Mouse (Mus musculus) frontal cortex, postnatal 36 days (tissue): Measurements from ENCODE around the gene Xaf1.
"Not testable (repeated sequence)": the region's sequence is repeated elsewhere in the genome, so short reads cannot be mapped to it uniquely, and the experiment has no call there.

Experiments
- DNase-seq, 2 experiments: peaks; one replicate each; pipeline ENCODE4 v3.0.0; 2022; ENCODE audit warnings: low spot score in 2 of 2

The Xaf1 gene

GRCm38 (mm10) chr11:72311355-72312001 lies 10.0 kb downstream of the Xaf1 start:
- DNase-seq, result no peak

GRCm38 (mm10) chr11:72314151-72314895 lies 12.9 kb downstream of the Xaf1 start, which contains the start of gene Fbxo39:
Gene Fbxo39, plus strand, starts transcription at chr11:72314444.
- peak; percentile 61 to 65 for DNase-seq

GRCm38 (mm10) chr11:72318026-72318425 lies 16.6 kb downstream of the Xaf1 start:
- no peak for DNase-seq

GRCm38 (mm10) chr11:72324431-72324830 lies 23.0 kb downstream of the Xaf1 start:
- DNase-seq, result no peak

GRCm38 (mm10) chr11:72325701-72326100 lies 24.3 kb downstream of the Xaf1 start:
- no peak for DNase-seq

- DNase-seq, result peak; percentile 34 to 48
Observed at GRCm38 (mm10) chr11:72332951-72333667, 31.7 kb downstream of the Xaf1 start.

DNA sequence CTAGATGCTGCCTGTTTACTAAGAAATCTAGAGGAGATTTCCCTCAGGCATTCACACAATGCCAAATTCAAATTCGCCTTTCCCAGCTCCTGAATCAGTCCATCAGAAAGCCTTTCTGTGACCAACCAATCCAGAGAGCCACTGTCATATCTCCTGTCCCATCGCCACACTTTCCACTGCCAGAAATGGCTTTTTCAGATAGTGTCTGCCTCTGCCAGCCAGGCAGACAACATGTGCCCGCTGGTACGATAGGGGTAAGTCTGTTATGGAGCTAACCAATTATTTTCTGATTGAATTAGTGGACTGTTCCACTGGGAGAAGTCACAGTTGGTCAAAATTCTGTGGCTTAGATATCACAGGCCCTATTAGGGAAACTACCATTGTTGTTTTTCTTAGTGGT lies 33.2 kb downstream of the Xaf1 start:
- no peak for DNase-seq

GRCm38 (mm10) chr11:72336726-72337125 lies 35.3 kb downstream of the Xaf1 start:
- no peak for DNase-seq

DNA sequence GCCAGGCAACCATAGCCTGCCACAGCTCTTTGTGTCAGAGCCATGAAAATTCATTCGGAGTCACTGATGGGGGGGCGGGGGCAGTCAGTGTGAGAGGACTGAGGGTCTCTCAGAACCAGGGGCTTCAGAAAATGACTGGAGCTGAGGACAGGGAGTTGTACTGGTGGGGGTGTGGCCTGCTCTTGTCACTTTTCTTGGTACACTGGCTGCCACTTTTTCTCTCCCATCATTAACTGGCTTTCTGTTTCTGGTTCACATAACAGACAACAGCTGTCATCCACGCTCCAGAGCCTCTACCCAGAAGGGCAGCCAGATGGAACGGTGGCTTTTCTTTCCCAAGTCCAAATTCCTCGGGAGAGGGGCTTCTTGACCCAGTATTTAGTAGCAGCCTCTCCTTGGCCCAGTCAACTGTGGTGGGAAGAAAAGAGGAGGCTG lies 37.0 kb downstream of the Xaf1 start:
- no peak for DNase-seq

DNA sequence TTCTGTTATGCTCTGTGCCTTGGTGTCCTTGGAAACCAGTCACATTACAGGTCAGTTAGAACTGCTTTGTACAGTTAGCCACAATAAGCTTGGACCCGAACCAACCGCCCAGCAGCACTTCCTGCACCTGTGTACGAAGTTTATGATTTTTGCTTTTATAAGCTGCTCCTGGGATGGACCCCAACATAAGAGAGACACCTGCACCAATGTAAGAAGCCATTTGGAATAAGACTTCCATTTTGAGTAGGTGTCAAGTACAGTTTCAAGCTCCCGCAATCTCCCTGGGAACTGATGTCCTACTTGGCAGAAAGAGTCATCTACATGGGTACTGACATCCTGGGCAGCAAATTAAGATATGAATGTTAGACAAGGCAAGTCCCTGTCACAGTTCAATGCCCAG lies 38.3 kb downstream of the Xaf1 start:
- no peak for DNase-seq

GRCm38 (mm10) chr11:72342549-72343237 lies 41.3 kb downstream of the Xaf1 start:
- peak; percentile 59 to 73 for DNase-seq

DNA sequence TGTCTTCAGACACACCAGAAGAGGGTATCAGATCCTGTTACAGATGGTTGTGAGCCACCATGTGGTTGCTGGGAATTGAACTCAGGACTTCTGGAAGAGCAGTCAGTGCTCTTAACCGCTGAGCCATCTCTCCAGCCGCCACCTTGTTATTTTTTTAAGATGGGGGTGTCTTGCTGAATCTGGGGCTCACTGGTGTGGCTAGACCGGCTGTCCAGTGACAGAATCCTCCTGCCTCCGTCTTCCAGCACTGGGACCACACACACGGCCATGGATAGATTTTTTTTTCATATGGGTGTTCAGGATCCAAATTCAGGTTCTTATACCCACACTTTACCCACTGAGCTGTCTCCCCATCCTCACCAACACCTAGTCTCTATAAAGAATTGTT lies 41.8 kb downstream of the Xaf1 start:
- not testable (repeated sequence) for DNase-seq

DNA sequence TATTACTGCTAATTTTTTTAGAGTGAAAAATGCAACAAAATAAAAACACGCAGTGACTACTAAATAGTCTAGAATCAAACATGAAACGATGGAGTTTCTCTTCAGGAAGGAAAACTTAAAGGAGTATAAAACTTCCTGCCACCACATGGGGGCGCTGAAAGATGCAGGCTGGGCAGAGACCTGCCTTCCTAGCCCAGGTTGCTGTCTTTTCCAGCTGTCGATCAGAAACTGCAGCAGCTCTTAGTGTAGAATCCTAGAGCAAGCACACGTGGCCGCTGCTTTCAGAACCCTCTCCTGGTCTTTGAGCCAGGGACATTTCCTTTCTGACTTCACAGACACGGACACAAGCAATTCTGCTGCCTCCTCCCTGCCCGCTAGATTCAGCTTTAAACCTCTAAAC lies 42.5 kb downstream of the Xaf1 start:
- peak in 1 of 2 experiments; percentile 59 for DNase-seq

- no peak for DNase-seq
Observed at GRCm38 (mm10) chr11:72344486-72344885, 43.1 kb downstream of the Xaf1 start.

DNA sequence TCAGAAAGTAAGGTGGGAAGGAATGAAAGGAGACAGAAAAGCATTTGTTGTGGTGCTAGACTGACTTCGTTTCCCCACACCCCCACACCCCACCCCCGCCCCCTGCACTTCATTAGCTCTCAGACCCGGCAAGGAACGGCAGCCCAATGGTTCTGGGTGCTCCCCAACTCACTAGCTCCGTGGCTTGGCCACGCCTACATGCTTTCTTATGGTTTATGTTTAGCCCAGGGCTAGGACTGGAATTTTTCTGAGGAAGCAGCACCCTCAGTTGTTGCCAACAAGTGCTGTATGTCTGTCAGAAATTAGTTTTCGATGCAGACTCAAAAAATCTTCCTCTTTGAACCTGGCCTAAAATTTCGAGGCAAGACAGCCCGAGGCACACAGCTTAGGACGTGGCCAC lies 47.1 kb downstream of the Xaf1 start:
- DNase-seq, result peak in 1 of 2 experiments; percentile 23

GRCm38 (mm10) chr11:72349016-72349415 lies 47.6 kb downstream of the Xaf1 start:
- peak in 1 of 2 experiments; percentile 33 for DNase-seq

GRCm38 (mm10) chr11:72349652-72350051 lies 48.2 kb downstream of the Xaf1 start:
- DNase-seq, result no peak

DNA sequence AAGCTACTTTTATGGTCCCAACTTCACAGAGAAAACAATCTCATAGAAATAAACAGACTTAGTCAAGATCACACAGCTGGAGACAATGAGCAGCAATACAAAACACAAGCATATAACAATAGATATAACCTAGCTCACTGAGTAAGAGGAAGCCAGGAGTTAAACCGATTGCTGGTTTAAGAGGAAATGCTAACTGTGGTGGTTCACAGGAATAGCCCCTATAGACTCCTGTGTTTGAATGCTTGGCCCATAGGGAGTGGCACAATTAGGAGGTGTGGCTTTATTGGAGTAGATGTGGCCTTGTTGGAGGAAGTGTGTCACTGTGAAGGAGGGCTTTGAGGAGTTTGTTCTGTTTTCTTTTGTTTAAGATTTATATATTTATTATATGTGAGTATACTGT lies 50.8 kb downstream of the Xaf1 start:
- DNase-seq, result no peak

DNA sequence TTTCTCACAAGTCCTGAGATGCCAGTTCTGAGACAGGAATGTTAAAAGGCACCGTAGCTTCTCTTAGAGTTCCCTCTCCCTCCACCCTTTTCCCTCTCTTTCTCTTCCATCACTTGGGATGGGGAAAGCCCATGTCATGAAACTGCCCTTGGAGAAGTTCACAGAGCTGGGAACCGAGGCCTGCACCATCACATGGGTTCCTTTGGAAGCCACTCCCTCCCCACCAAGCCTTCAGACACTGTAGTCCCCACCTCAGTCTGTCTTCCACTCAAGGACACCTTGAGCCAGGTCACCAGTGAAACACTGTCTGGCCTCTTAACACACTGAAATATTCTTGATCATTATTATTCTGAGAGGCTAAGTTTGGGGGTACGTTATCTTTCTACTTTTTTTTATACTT lies 51.8 kb downstream of the Xaf1 start:
- no peak for DNase-seq

GRCm38 (mm10) chr11:72354971-72355728 lies 53.7 kb downstream of the Xaf1 start:
- peak; percentile 53 to 55 for DNase-seq
